Mouse (Mus musculus): Measurements from ENCODE around the gene Sit1. TPM values are rescaled to one million over a fixed set of nuclear protein-coding genes. Genes with fewer than 3 reads are reported as not detected.

Gene Sit1
- polyA plus RNA-seq, 1 experiment from 2014 or later, result 0.94 TPM

DNA sequence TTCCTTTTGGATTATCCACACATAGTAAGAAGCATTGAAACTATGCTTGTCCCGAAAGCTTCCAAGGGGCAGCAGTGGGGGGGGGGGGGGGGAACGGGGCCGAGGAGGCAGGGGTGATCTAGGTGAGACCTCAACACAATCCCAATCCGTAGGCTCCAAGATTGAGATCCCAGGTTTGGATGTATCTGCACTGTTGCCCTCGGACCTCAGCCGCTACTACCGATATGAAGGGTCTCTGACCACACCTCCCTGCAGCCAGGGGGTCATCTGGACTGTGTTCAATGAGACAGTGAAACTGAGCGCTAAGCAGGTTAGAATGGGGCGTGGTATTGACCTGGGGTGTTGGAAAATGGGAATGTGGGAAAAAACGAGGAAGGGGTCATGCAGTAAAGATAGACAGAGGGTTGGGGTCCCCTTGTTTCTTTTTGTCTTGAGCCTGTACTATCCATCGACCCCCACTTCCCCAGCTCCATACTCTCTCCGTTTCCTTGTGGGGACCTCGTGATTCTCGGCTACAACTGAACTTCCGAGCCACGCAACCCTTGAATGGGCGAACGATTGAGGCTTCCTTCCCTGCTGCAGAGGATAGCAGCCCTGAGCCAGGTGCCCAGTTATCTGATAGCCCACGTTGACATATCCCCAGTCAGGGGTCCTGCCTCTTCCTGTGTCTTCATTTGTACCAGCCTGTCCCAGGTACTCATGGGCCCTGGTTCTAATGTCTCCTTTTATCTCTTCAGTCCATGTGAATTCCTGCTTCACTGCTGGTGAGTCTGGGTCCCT lies 28.3 kb upstream of the Sit1 start:
- Histone ChIP-seq H3K27ac (ENCODE audit: low read depth) (no peak overlapping the region), H3K9ac (replicated peaks) (no peak overlapping the region), H3K4me2 (ENCODE audit: low read depth, low read length) (no peak overlapping the region), H3K4me3 (ENCODE audit: low read depth, low read length) (no peak overlapping the region), H3K27me3 (ENCODE audit: insufficient read depth, low read length) (0 out of 2 replicates have a peak, but pooled peaks cover 5% of the 10 kb centered on the region), H3K4me1 (ENCODE audit: insufficient read depth) (peaks cover 14% of the 10 kb centered on the region), H3K9me3 (ENCODE audit: low read length) (no peaks in the 10 kb centered on the region), H3K36me3 (replicated peaks; ENCODE audit: insufficient read depth, low read length) (no peaks in the 10 kb centered on the region)
- 76% methylated on average over 19 of the region's 19 CpGs for WGBS (ENCODE audit: insufficient replicate concordance)
- DNase-seq (no peak), ATAC-seq (no peak)
- TF ChIP-seq CTCF (IDR thresholded peaks at IDR 0.05; ENCODE audit: low read depth) (no peak), EP300 (IDR thresholded peaks at IDR 0.05; ENCODE audit: low read depth) (no peak)

DNA sequence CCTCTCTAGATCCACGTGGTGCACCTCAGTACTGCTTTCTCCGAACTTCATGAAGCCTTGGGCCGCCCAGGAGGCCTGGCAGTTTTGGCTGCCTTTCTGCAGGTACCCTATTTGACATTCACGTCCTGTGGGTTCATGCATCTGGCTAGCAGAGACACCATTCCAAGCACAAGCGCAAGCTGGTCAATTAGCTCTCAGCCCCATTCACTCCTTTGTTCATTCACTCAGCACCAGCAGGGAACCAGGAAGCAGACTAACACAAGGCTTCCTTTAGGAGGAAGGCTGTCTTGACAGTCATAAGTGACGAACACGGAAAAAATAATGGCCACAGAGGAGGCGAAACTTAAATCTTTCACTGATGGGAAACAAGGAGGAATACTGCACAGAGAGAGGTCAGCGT lies 25.6 kb upstream of the Sit1 start:
- TF ChIP-seq EP300 (IDR thresholded peaks at IDR 0.05; ENCODE audit: low read depth) (no peak), CTCF (IDR thresholded peaks at IDR 0.05; ENCODE audit: low read depth) (no peak)
- peak overlapping the region; percentile 54 for H3K4me3 ChIP-seq (ENCODE audit: low read depth, low read length)
- WGBS (ENCODE audit: insufficient replicate concordance), result 23% methylated on average over 9 of the region's 9 CpGs
- no peaks in the 10 kb centered on the region for H3K36me3 ChIP-seq (replicated peaks; ENCODE audit: insufficient read depth, low read length)
- no peaks in the 10 kb centered on the region for H3K9me3 ChIP-seq (ENCODE audit: low read length)
- peak overlapping the region; percentile 87 for H3K4me2 ChIP-seq (ENCODE audit: low read depth, low read length)
- peak; percentile 2; the same call in 1 of the 2 replicates for ATAC-seq
- H3K9ac ChIP-seq (replicated peaks), result peak overlapping the region; percentile 62
- no peak for DNase-seq
- peaks cover 14% of the 10 kb centered on the region for H3K4me1 ChIP-seq (ENCODE audit: insufficient read depth)
- H3K27me3 ChIP-seq (ENCODE audit: insufficient read depth, low read length), result 0 out of 2 replicates have a peak, but pooled peaks cover 5% of the 10 kb centered on the region
- H3K27ac ChIP-seq (ENCODE audit: low read depth), result no peak overlapping the region

DNA sequence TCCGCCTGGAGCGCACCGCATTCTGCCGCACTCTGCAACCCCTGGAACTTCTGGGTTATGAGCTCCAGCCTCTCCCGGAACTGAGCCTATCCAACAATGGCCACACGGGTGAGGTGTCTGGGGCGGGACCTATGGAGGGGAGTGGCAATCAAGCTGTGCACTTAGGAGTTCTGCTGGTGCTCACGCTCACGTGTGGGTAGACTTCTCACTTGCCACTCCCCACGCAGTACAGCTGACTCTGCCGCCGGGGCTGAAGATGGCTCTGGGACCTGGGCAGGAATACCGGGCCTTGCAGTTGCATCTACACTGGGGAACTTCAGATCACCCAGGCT lies 25.1 kb upstream of the Sit1 start:
- ATAC-seq (peak; percentile 87), DNase-seq (peak; percentile 75)
- Histone ChIP-seq H3K36me3 (replicated peaks; ENCODE audit: insufficient read depth, low read length) (no peaks in the 10 kb centered on the region), H3K4me3 (ENCODE audit: low read depth, low read length) (peak overlapping the region; percentile 54), H3K27ac (ENCODE audit: low read depth) (no peak overlapping the region), H3K4me2 (ENCODE audit: low read depth, low read length) (peak overlapping the region; percentile 87), H3K9ac (replicated peaks) (peak overlapping the region; percentile 62), H3K27me3 (ENCODE audit: insufficient read depth, low read length) (0 out of 2 replicates have a peak, but pooled peaks cover 5% of the 10 kb centered on the region), H3K9me3 (ENCODE audit: low read length) (no peaks in the 10 kb centered on the region), H3K4me1 (ENCODE audit: insufficient read depth) (peaks cover 14% of the 10 kb centered on the region)
- TF ChIP-seq EP300 (IDR thresholded peaks at IDR 0.05; ENCODE audit: low read depth), result no peak
- 0 out of 2 replicates have a peak, but pooled peaks have one; percentile 8 for TF ChIP-seq CTCF (IDR thresholded peaks at IDR 0.05; ENCODE audit: low read depth)
- WGBS (ENCODE audit: insufficient replicate concordance), result 2% methylated on average over 13 of the region's 13 CpGs

DNA sequence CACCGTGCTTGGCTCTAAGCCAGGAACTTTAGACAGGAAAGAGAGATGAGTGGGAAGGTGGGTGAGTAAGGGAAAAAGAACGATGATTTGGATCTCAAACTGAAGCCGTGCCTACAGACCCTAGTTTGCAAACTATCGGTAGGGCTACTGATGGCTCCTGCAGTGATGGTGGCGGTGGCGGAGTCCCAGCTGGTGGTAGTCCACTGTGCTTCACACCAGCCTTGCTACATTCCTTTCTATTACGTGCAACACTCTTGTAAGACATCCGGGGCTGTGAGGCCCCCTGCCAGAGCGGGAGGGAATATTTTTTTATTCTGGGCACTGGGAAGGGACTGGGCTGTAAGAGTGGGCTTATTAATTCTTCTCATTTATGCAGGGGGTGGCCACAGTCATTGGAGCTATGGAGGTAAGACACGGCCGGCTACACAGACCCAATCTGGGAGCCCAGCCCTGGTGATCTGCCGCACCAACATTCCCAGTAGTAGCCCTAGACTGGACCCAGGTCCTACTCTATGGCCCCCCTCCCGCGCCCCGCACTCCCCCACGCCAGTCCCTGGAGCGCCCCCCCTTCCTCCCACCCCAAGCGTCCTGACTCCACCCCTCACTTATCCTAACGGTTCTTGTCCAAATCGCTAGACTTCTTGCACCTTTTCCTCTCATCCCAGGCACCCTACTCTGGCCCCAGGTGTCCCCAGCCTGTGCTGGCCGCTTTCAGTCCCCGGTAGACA lies 24.6 kb upstream of the Sit1 start:
- 6% methylated on average over 19 of the region's 22 CpGs for WGBS (ENCODE audit: insufficient replicate concordance)
- ATAC-seq (peak; percentile 55), DNase-seq (no peak)
- H3K36me3 ChIP-seq (replicated peaks; ENCODE audit: insufficient read depth, low read length), result no peaks in the 10 kb centered on the region
- H3K4me3 ChIP-seq (ENCODE audit: low read depth, low read length), result peak overlapping the region; percentile 54
- 0 out of 2 replicates have a peak, but pooled peaks cover 5% of the 10 kb centered on the region for H3K27me3 ChIP-seq (ENCODE audit: insufficient read depth, low read length)
- peak overlapping the region; percentile 87 for H3K4me2 ChIP-seq (ENCODE audit: low read depth, low read length)
- H3K9ac ChIP-seq (replicated peaks), result peak overlapping the region; percentile 62
- H3K9me3 ChIP-seq (ENCODE audit: low read length), result no peaks in the 10 kb centered on the region
- no peak overlapping the region for H3K27ac ChIP-seq (ENCODE audit: low read depth)
- TF ChIP-seq CTCF (IDR thresholded peaks at IDR 0.05; ENCODE audit: low read depth) (no peak), EP300 (IDR thresholded peaks at IDR 0.05; ENCODE audit: low read depth) (no peak)
- H3K4me1 ChIP-seq (ENCODE audit: insufficient read depth), result peaks cover 14% of the 10 kb centered on the region

DNA sequence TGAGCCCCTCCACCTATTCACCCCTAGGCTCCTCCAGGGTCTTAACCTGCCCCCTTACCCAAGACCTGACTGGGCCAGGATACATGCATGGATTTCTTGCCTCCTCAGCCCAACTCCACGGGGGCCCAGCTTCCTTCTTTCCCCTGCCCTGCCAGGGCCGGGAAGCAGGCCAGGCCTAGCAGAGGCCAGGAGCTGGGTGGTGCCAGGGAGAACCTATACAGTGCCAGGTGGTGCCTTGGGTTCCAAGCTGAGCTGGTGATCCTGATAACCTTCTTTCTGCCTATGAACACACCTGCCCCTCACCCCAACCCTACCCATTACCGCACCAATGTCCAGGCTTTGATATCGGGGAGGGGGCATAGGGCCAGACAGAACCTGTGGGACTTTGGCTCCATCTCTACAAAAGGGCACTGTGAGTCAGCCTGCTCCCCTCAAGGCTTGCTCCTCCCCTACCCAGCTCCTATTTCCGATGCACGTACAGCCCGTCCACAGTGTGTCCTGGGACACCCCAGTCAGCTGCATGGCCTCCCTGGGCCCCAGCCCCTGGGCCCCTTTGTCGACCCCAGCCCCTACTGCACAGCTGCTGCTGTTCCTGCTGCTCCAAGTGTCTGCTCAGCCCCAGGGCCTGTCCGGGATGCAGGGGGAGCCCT lies 23.1 kb upstream of the Sit1 start, which contains the start of gene Car9:
TSS of gene Car9 (plus strand) at position 431 of the 650 bp plus-strand sequence.
- H3K4me3 ChIP-seq (ENCODE audit: low read depth, low read length), result peak within 1 kb of the TSS; percentile 54
- DNase-seq, result no peak
- WGBS (ENCODE audit: insufficient replicate concordance), result 71% methylated on average over 9 of the region's 9 CpGs

More for the DNA sequence above, 23.1 kb upstream of the Sit1 start, which contains the start of gene Car9:
- peaks cover 14% of the 10 kb centered on the region for H3K4me1 ChIP-seq (ENCODE audit: insufficient read depth)
- no peak within 1 kb of the TSS for H3K27ac ChIP-seq (ENCODE audit: low read depth)
- TF ChIP-seq EP300 (IDR thresholded peaks at IDR 0.05; ENCODE audit: low read depth) (no peak), CTCF (IDR thresholded peaks at IDR 0.05; ENCODE audit: low read depth) (no peak)
- no peak for ATAC-seq
- H3K9ac ChIP-seq (replicated peaks), result peak within 1 kb of the TSS; percentile 62
- no peaks in the 10 kb centered on the region for H3K36me3 ChIP-seq (replicated peaks; ENCODE audit: insufficient read depth, low read length)
- 0 out of 2 replicates have a peak, but pooled peaks cover 5% of the 10 kb centered on the region for H3K27me3 ChIP-seq (ENCODE audit: insufficient read depth, low read length)
- H3K4me2 ChIP-seq (ENCODE audit: low read depth, low read length), result peak within 1 kb of the TSS; percentile 87
- H3K9me3 ChIP-seq (ENCODE audit: low read length), result no peaks in the 10 kb centered on the region

All from liver, postnatal 0 days (tissue).